Mouse (Mus musculus) small intestine, adult 2 months (tissue): ENCODE measurements around the gene Ccdc160.

ENCODE experiments used
- CTCF ChIP-seq: fragments of 200-500 bp; IDR thresholded peaks from 2 replicates; pipeline ENCODE4 v1.5.1; 2012; ENCODE audit warnings: low read depth, mild to moderate bottlenecking, control low read depth, inconsistent platforms, low read length, moderate library complexity, mixed read lengths; ENCODE audit not compliant: insufficient replicate concordance, insufficient read length; ENCODE audit errors: extremely low read depth
- POLR2A ChIP-seq: fragments of 200-500 bp; IDR thresholded peaks from 2 replicates; pipeline ENCODE4 v1.6.1; 2012; ENCODE audit warnings: low read depth, mild to moderate bottlenecking, control low read depth, inconsistent platforms, low read length, moderate library complexity

GRCm38 (mm10) chrX:52777671-52778070 lies 13.3 kb upstream of the Ccdc160 start:
- TF ChIP-seq CTCF (no peak), POLR2A (no peak)
